Mouse (Mus musculus): ENCODE measurements at regions not wholly inside any gene's neighbourhood (a gene's known extent, or its start where the extent isn't known, plus 50 kb on each side); places are given as distances from the start of the nearest gene placed in this dataset.

GRCm38 (mm10) chr19:51226932-51227331, 548.5 kb upstream of the Sorcs1 start:
- Histone ChIP-seq H3K4me3 (ENCODE audit: low read length) (no peak overlapping the region), H3K4me1 (ENCODE audit: control insufficient read depth, insufficient read depth, low read length) (no peaks in the 10 kb centered on the region), H3K27ac (ENCODE audit: low read length) (no peak overlapping the region), H3K27me3 (replicated peaks; ENCODE audit: control insufficient read depth, insufficient read depth, low read length) (no peaks in the 10 kb centered on the region), H3K36me3 (ENCODE audit: control insufficient read depth, insufficient read depth, low read length) (no peaks in the 10 kb centered on the region), H3K9ac (ENCODE audit: low read depth, low read length) (no peak overlapping the region), H3K9me3 (ENCODE audit: control insufficient read depth, low read length) (no peaks in the 10 kb centered on the region), H3K4me2 (ENCODE audit: low read depth, low read length) (no peak overlapping the region)
- no peak for ATAC-seq
- WGBS: 70% methylated on average over 1 of the region's 1 CpGs

DNA sequence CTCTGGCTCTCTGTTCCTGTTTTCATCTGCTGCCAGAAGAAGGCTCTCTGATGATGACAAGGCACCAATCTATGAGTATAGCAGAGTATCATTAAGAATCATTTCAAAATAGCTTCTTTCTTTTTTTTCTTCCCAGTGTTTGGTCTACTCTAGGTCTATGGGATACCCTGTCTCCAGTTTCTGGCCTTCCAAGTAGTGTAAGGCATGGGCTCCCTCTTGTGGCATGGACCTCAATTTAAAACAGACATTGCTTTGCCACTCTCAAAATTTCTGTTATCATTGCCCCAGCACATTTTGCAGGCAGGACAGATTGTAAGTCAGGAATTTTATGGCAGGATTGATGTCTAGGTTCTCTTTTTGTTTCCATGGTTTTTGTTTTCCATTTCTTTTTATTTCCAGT, 522.9 kb upstream of the Sorcs1 start:
- Histone ChIP-seq H3K4me2 (ENCODE audit: low read depth, low read length) (no peak overlapping the region), H3K9ac (ENCODE audit: low read depth, low read length) (no peak overlapping the region), H3K27ac (ENCODE audit: low read length) (no peak overlapping the region), H3K4me1 (ENCODE audit: control insufficient read depth, insufficient read depth, low read length) (no peaks in the 10 kb centered on the region), H3K36me3 (ENCODE audit: control insufficient read depth, insufficient read depth, low read length) (no peaks in the 10 kb centered on the region), H3K4me3 (ENCODE audit: low read length) (no peak overlapping the region), H3K27me3 (replicated peaks; ENCODE audit: control insufficient read depth, insufficient read depth, low read length) (no peaks in the 10 kb centered on the region), H3K9me3 (ENCODE audit: control insufficient read depth, low read length) (no peaks in the 10 kb centered on the region)
- no peak for ATAC-seq
